Mouse (Mus musculus): ENCODE results near the gene Sirpb1c.
"Not testable (repeated sequence)": the region's sequence is repeated elsewhere in the genome, so short reads cannot be mapped to it uniquely, and the experiment has no call there.

Sirpb1c gene

DNA sequence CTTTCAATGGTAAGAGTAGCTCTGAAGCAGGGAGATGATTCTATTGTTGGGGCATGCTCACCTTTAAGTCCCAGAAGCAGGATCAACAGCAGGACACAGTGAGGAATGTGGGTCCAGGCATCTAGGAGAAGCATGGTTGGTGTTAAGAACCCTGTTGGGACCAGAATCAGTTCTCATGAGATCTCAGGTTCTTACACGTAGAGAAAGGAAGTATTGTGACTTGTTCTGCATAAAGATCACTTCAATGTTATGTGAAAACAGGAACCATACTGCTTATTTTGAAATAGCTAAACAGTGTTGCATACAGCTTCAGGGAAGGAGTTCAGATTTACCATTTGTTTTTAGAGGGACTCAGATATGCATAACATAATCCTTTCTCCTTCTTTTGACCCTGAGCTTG is at the start of gene Sirpb1c:
Gene Sirpb1c (minus strand): TSS at position 249 of the 400 bp plus-strand sequence.
- not testable (repeated sequence) for DNase-seq

- no peak for DNase-seq
Observed at GRCm38 (mm10) chr3:15886380-15886779, 38.1 kb upstream of the Sirpb1c start.

- DNase-seq = not testable (repeated sequence)
Observed at GRCm38 (mm10) chr3:15855773-15856172, 7.4 kb upstream of the Sirpb1c start.

DNA sequence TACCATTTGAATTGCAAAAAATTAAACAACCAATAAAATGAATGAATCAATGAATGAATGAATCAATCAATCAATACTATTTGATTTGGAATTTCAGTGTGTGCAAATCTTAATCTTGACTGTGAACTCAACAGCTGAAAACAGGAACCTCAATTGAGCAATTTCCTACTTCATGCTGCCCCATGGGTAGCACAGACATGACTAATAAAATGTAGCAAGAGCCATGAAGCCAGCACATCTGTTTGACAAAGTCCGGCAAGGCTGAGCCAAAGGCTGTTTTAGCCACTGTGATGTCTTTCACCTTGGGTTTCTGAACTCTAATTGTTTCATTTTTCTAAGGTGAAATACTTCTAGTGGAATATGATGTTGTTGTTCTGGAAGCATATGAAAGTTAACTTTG is 1.6 kb upstream of the Sirpb1c start:
- DNase-seq = no peak

DNA sequence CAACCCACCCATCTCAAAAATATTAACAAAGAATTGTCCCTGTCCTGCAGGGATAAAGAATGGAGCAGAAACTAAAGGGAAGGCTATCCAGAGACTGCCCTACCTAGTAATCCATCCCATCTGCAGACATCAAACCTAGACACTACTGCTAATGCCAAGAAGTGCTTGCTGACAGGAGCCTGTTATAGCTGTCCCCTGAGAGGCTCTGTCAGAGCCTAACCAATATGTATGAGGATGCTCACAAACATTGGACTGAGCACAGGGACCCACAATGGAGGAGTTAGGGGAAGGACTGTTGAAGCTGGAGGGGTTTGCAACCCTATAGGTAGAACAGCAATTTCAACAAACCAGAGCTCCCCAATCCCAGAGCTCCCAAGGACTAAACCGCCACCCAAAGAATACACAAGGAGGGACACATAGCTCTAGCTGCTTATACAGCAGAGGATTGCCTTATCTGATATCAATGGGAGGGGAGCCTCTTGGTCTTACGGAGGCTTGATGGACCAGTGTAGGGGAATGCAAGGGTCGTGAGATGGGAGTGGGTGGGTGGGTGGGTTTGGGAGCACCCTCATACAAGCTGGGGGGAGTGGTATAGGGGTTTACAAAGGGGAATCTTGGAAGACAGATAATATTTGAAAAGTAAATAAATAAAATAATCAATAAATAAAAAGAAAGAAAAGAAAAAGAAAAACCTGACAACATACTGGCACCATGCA is 838 bp downstream of the Sirpb1c start:
- DNase-seq = no peak

GRCm38 (mm10) chr3:15773642-15774041 is 74.7 kb downstream of the Sirpb1c start:
- not testable (repeated sequence) for DNase-seq

All from kidney, postnatal 14 days (tissue).